Mouse (Mus musculus) forebrain, embryonic 11.5 days (tissue): ENCODE measurements around the gene Fads3. TPM values are rescaled to one million over a fixed set of nuclear protein-coding genes. Genes with fewer than 3 reads are reported as not detected.

Source experiments
- ATAC-seq: fragments of 200-750 bp; cut with Nextera tagmentation; replicated peaks from 2 replicates; pipeline ENCODE4 v1.8.0; 2017; ENCODE audit warnings: moderate TSS enrichment; ENCODE audit not compliant: low FRiP score
- DNase-seq: peaks from one replicate; pipeline ENCODE4 v3.0.0-alpha.2; 2017; ENCODE audit warnings: low spot score
- H3K27ac ChIP-seq: fragments of 300-500 bp; sonication (generic); 2 replicates; pipeline ENCODE4 v1.5.1; 2014; ENCODE audit warnings: low read depth, low read length
- H3K27me3 ChIP-seq: fragments of 300-500 bp; sonication (generic); 2 replicates; pipeline ENCODE4 v1.6.1; 2014; ENCODE audit warnings: mild to moderate bottlenecking, low read length, mixed read lengths; ENCODE audit not compliant: control insufficient read depth, insufficient read depth
- H3K36me3 ChIP-seq: fragments of 300-500 bp; sonication (generic); 2 replicates; pipeline ENCODE4 v1.6.1; 2014; ENCODE audit warnings: mild to moderate bottlenecking, low read length, moderate library complexity, mixed read lengths; ENCODE audit not compliant: control insufficient read depth, insufficient read depth
- H3K4me1 ChIP-seq: fragments of 300-500 bp; sonication (generic); replicated peaks from 2 replicates; pipeline ENCODE4 v1.6.1; 2014; ENCODE audit warnings: low read length, mixed read lengths; ENCODE audit not compliant: control insufficient read depth, insufficient read depth
- H3K4me2 ChIP-seq: fragments of 300-500 bp; sonication (generic); 2 replicates; pipeline ENCODE4 v1.6.1; 2014; ENCODE audit warnings: low read depth, mild to moderate bottlenecking, low read length, moderate library complexity, mixed read lengths; ENCODE audit not compliant: severe bottlenecking
- H3K4me3 ChIP-seq: fragments of 300-500 bp; sonication (generic); 2 replicates; pipeline ENCODE4 v1.5.1; 2014; ENCODE audit warnings: low read depth, low read length
- H3K9ac ChIP-seq: fragments of 300-500 bp; sonication (generic); 2 replicates; pipeline ENCODE4 v1.6.1; 2014; ENCODE audit warnings: low read length
- H3K9me3 ChIP-seq: fragments of 300-500 bp; sonication (generic); 2 replicates; pipeline ENCODE4 v1.6.1; 2016; ENCODE audit warnings: low read length, mixed read lengths; ENCODE audit not compliant: control insufficient read depth
- WGBS: fragments of 180-500 bp; shearing (Covaris S2); extraction: QIAGEN DNeasy Blood & Tissue Kit; methylation state at CpG from one replicate; pipeline ENCODE4 v1.1.7; 2014; 5-methylcytosine and 5-hydroxymethylcytosine counted together
- polyA plus RNA-seq: library from polyadenylated mRNA; unstranded; fragments of >200 nt; fragmentation: Nextera tagmentation; extraction: Ambion mirVana; gene quantifications from 2 replicates; pipeline ENCODE4 v1.2.1, GENCODE M21; 2014

Fads3 gene
- polyA plus RNA-seq, 1 experiment from 2014 or later, result 6.1 TPM

DNA sequence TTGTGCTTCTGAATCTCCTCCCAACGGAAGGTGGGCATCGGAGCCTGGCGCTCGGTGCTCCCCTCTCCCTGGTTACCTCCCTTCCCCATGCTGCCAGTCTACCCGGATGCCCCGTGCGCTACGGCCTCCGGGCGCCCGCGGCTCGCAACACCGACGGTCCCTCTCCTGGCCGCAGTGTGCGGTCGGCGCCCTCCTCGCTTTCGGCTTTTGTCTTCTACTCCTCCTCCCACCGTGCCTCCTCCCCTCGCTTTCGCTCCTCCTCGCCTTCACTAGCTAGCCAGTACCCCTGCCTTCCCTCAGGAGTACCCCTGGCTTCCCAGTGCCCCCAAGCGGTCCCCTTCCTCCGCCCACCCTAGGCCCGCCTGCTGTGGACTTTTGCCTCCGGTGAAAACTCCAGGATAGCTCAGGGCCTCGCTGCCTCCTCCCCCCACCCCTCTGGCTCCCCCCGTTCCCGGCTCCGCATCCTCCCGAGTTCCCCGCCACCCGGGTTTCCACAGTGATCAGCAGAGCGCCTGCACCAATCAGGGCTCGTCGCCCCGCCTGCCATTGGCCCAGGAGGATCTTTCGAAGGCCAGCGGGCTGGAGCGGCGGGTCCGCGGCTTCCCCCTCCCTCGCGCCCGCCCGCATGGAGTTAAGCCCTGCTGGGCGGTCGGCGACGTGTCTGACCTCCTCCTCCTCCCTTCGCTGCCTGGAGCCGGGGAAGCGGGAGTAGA, 60.1 kb downstream of the Fads3 start, which contains the start of gene Fads2:
Gene Fads2 (minus strand): TSS at position 406 of the 713 bp plus-strand sequence.
- under 1% methylated on average over 52 of the region's 57 CpGs for WGBS
- DNase-seq (peak; percentile 98), ATAC-seq (peak; percentile 96)
- Histone ChIP-seq H3K4me3 (peak within 1 kb of the TSS; percentile 85), H3K4me2 (peak within 1 kb of the TSS; percentile 61), H3K27ac (peak within 1 kb of the TSS; percentile 99), H3K36me3 (peaks cover 2% of the 10 kb centered on the region; the same call in 1 of the 2 replicates), H3K9ac (peak within 1 kb of the TSS; percentile 95), H3K4me1 (peaks cover 18% of the 10 kb centered on the region), H3K9me3 (no peaks in the 10 kb centered on the region), H3K27me3 (no peaks in the 10 kb centered on the region)

DNA sequence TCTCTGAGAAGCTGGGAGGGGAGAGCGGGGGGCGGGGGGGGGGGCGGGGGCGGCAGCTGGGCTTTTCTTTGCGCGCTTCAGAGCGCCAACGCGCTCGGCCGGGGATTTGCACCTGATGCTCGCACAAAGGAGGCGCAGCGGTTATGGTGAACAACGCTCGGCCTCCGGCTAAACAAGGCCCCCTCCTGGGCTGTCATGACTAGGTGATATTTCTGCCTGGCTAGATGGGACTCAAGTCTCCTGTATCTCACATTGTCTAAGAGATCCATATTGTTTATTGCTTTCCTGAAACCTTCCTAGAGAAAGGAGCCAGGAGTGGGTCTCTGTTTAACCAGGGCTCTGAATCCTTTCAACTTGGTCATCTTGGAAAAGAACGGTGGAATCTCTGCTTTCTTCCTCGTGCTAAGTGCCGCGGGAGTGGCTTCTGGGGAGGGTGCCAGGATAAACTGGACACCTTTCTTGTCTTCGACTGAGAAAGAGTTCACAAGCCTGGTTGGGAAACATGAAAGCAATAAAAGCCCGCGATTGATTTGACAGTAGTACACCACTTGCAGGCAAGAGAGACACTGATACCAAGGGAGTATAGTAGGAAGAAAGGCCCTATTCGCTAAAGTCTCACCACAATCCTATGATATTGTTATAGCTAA, 60.8 kb downstream of the Fads3 start:
- Histone ChIP-seq H3K9me3 (no peaks in the 10 kb centered on the region), H3K27ac (peak overlapping the region; percentile 99), H3K27me3 (no peaks in the 10 kb centered on the region), H3K4me1 (peaks cover 17% of the 10 kb centered on the region), H3K36me3 (peaks cover 2% of the 10 kb centered on the region; the same call in 1 of the 2 replicates), H3K4me2 (peak overlapping the region; percentile 61), H3K9ac (peak overlapping the region; percentile 95), H3K4me3 (peak overlapping the region; percentile 85)
- ATAC-seq, result no peak
- DNase-seq, result no peak
- WGBS, result 4% methylated on average over 22 of the region's 25 CpGs

DNA sequence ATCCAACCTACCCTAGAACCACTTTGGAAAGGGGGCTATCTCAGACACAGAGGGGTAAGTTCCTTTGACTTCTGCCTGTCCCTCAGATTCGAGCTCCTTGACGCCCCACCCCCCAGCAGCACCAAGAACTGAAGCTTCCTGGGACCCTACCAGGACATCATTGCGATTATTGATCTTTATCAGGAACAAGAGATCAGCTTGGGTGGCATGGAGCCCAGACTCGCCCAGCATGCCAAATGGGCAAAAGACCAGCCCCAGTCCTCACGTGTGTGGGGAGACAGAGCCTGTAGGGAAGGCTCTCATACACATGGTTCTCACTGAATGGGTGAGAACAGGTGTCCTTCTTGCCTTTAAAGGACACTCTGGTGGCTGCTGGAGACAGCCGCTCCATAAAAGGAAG, 62.9 kb downstream of the Fads3 start:
- Histone ChIP-seq H3K4me1 (peaks cover 9% of the 10 kb centered on the region), H3K9ac (no peak overlapping the region), H3K4me2 (no peak overlapping the region), H3K9me3 (no peaks in the 10 kb centered on the region), H3K27ac (no peak overlapping the region; the same call in 1 of the 2 replicates), H3K4me3 (no peak overlapping the region), H3K27me3 (no peaks in the 10 kb centered on the region), H3K36me3 (no peaks in the 10 kb centered on the region)
- ATAC-seq, result no peak
- 92% methylated on average over 6 of the region's 6 CpGs for WGBS
- DNase-seq, result no peak

DNA sequence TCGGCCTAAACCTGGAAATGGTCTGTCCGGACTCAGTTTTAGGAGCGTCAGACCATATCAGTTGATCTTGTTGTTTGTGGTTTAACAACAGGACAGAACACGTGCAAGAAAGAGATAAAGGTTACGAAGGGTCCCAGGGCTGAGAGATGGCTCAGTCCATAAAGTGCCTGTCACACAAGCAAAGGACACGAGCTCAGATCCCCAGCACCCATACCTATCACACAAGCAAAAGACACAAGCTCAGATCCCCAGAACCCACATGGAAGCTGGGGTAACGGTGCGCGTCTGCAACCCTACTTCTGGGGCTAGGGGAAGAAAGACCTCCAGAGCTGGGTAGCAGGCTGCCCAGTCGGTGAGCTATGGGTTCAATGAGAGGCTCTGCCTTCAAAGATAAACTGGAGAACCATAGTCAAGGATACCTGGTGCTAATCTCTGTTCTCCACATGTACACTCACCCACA, 63.7 kb downstream of the Fads3 start:
- WGBS, result 84% methylated on average over 10 of the region's 10 CpGs
- DNase-seq, result no peak

DNA sequence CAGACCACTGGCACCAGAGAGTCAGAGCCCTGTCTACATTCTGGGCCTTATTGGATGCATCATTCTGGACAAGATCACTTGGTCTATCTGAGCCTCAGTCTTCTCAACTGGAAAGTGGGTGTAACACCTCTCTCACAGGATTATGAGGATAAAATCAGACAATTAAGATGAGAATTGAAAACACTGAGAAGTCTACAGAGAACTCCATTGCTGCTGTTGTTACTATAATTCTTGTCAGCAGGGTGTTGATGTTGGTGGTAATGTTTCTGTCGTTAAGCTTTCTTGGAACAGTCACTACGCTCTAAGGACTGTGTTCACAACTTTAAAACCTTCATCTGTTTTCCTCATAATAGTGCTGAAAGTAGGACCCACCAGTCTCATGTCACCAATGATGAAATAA, 65.3 kb downstream of the Fads3 start:
- H3K4me2 ChIP-seq, result no peak overlapping the region
- no peaks in the 10 kb centered on the region for H3K27me3 ChIP-seq
- no peak for DNase-seq
- H3K9me3 ChIP-seq, result no peaks in the 10 kb centered on the region
- 94% methylated on average over 2 of the region's 2 CpGs for WGBS
- no peak for ATAC-seq
- no peak overlapping the region for H3K9ac ChIP-seq
- peaks cover 5% of the 10 kb centered on the region; the same call in 1 of the 2 replicates for H3K4me1 ChIP-seq
- no peak overlapping the region for H3K27ac ChIP-seq
- H3K4me3 ChIP-seq, result no peak overlapping the region
- H3K36me3 ChIP-seq, result no peaks in the 10 kb centered on the region

More for the DNA sequence above, 63.7 kb downstream of the Fads3 start:
- no peak for ATAC-seq
- Histone ChIP-seq H3K4me1 (peaks cover 5% of the 10 kb centered on the region; the same call in 1 of the 2 replicates), H3K9ac (no peak overlapping the region), H3K4me2 (no peak overlapping the region), H3K9me3 (no peaks in the 10 kb centered on the region), H3K36me3 (no peaks in the 10 kb centered on the region), H3K27me3 (no peaks in the 10 kb centered on the region), H3K27ac (no peak overlapping the region), H3K4me3 (no peak overlapping the region)

DNA sequence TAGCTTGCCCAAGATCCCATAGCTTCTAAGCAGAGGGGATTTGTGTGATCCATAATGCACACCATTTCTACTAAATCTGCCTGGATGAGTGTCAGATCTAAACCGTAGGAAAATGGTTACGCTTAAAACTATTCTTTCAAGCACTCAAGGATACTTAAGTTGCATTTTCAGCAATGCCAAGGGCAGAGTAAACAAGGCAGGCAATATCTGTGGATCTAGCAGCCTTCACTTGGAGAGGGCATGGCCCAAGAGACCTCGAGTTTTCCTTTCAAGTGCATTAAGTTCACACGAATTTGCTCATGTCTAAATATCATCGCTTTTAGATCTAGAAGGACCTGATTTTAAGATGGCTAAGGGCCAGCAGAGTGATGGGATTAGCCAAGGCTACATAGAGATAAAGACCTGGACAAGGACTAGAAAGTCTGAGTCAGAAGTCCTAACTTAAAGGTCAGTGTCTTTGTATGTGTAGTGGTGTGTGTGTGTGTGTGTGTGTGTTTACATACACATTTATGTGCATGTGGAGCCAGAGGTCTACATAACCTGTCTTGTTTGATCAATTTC, 65.8 kb downstream of the Fads3 start:
- no peak for DNase-seq
- H3K36me3 ChIP-seq, result no peaks in the 10 kb centered on the region
- H3K9ac ChIP-seq, result no peak overlapping the region
- H3K4me1 ChIP-seq, result peaks cover 5% of the 10 kb centered on the region; the same call in 1 of the 2 replicates
- no peaks in the 10 kb centered on the region for H3K9me3 ChIP-seq
- H3K4me3 ChIP-seq, result no peak overlapping the region
- no peak for ATAC-seq
- WGBS, result 89% methylated on average over 5 of the region's 5 CpGs
- H3K27me3 ChIP-seq, result no peaks in the 10 kb centered on the region
- H3K4me2 ChIP-seq, result no peak overlapping the region
- no peak overlapping the region for H3K27ac ChIP-seq

DNA sequence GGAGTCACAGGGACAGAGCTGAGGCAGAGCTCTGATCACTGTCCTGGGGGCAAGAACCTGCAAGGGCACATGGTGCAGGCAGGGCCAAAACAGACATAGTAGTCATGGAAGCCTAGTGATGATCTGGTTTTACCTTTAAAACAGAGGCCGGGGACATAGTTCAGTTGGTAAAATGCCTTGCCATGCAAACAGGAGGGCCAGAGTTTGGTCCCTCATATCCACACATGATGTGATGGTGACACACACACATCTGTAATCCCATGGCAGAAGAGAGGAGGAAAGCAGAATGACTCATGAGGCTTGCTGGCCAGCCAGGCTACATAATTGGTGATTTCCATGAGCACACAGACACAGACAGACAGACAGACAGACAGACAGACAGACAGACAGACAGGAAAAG, 66.8 kb downstream of the Fads3 start:
- H3K4me3 ChIP-seq, result no peak overlapping the region
- DNase-seq (no peak), ATAC-seq (no peak)
- no peaks in the 10 kb centered on the region for H3K36me3 ChIP-seq
- no peak overlapping the region for H3K4me2 ChIP-seq
- no peak overlapping the region for H3K9ac ChIP-seq
- 96% methylated on average over 1 of the region's 1 CpGs for WGBS
- no peaks in the 10 kb centered on the region for H3K9me3 ChIP-seq
- H3K27me3 ChIP-seq, result no peaks in the 10 kb centered on the region
- no peaks in the 10 kb centered on the region for H3K4me1 ChIP-seq
- no peak overlapping the region for H3K27ac ChIP-seq

DNA sequence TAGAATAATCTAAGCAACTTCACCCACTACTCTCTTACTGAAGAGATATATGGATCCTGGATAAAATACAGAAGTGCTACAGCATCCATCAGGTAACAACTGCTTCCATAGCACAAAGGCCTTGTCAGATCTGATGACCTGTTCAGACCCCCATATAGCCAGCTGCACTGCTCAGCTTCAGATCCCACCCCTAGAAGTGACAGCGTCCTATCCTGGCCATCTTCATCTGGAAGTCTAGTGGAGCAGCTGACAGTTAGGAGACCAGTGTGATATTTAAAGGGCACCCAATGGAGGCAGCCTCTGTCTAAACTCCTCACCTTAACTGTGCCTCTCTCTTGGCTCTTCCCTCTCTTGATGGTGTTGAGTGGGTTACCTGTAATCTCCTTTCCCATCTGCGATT, 67.3 kb downstream of the Fads3 start:
- no peaks in the 10 kb centered on the region for H3K4me1 ChIP-seq
- 91% methylated on average over 2 of the region's 2 CpGs for WGBS

More for the DNA sequence above, 67.3 kb downstream of the Fads3 start:
- Histone ChIP-seq H3K27ac (no peak overlapping the region), H3K4me2 (no peak overlapping the region), H3K27me3 (no peaks in the 10 kb centered on the region), H3K9ac (no peak overlapping the region), H3K9me3 (no peaks in the 10 kb centered on the region), H3K36me3 (no peaks in the 10 kb centered on the region), H3K4me3 (no peak overlapping the region)
- ATAC-seq (no peak), DNase-seq (no peak)
